Mouse (Mus musculus) ovary, postnatal 14 days (tissue): ENCODE data around the gene A730061H03Rik.

Source experiments
- DNase-seq: peaks from one replicate; pipeline ENCODE4 v3.0.0; 2022; ENCODE audit warnings: low spot score

A730061H03Rik gene

DNA sequence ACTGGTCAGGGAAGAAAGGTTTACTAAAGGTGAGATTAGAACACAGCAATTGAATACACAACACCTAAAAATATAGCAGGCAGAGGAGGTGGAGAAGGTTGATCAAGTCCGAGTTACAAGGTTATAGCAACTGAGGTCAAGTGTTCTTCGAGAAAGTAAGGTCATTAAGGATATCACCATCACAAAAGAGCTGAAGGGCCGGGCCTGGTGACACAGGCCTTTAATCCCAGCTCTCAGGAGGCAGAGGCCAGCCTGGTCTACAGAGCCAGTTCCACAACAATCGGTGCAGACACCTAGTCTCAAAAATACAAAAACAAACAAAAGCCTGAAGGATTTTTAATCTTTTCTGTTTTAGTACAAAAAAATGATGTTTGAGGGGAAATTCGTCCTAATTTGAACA, 8.9 kb downstream of the A730061H03Rik start:
- no peak for DNase-seq

DNA sequence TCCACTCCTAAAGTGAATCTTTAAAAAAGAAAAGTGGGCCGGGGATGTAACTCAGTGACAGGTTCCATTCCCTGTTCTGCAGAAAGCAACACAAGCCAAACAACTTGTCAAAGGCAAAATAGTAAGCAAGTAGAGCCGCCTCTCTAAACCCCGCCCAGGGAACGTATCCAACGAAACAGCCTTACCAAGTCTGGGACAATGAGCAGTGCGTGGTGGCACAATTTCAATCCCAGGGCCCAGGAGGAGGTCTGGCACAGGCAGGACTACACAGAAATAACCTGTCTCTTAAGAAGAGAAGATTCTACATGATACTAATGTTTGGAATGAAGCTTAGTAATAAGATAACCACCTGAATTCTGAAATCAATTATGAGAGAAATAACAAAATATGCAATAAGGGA, 10.0 kb downstream of the A730061H03Rik start:
- no peak for DNase-seq

DNA sequence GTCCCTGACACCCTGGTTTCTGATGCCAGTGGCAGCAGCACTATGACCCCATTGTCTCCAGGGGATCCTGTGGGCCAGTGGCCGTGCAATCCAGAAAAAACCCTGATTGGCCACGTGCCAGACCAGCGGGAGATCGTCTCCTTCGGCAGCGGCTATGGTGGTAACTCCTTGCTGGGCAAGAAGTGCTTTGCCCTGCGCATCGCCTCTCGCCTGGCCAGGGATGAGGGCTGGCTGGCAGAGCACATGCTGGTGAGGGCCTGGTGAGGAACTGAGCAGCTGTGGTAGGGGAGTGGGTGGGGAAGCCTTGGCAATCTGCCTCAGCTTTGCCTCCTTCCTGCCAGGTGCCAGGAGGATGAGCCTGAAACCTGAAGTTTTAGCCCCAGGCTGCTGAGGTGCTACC, 15.9 kb downstream of the A730061H03Rik start:
- DNase-seq, result no peak

DNA sequence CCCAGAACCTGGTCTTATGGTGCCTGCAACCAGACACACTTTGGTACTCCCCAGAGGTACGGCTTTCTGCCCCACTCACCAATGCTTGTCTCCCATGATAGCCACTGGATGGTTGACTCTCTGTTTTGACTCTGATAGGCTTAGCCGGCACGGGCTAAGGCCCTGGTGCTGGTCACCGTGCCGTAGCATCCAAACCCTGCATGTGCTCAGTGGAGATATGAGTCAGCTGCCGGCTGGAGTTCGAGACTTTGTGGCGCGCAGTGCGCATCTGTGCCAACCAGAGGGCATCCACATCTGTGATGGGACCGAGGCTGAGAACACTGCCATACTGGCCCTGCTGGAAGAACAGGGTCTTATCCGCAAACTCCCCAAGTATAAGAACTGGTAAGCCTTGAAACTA, 17.9 kb downstream of the A730061H03Rik start:
- no peak for DNase-seq

GRCm38 (mm10) chr14:55540787-55541321, 19.4 kb downstream of the A730061H03Rik start:
- DNase-seq, result peak; percentile 71

GRCm38 (mm10) chr14:55540067-55540786, 20.0 kb downstream of the A730061H03Rik start, which contains the start of gene Pck2:
Pck2 (plus strand) TSS chr14:55540266.
- peak; percentile 71 for DNase-seq

GRCm38 (mm10) chr14:55536116-55536745, 24.0 kb downstream of the A730061H03Rik start:
- DNase-seq, result no peak

- no peak for DNase-seq
These were observed 32.3 kb downstream of the A730061H03Rik start for GRCm38 (mm10) chr14:55527940-55528339.

GRCm38 (mm10) chr14:55526674-55527073, 33.5 kb downstream of the A730061H03Rik start:
- no peak for DNase-seq

DNA sequence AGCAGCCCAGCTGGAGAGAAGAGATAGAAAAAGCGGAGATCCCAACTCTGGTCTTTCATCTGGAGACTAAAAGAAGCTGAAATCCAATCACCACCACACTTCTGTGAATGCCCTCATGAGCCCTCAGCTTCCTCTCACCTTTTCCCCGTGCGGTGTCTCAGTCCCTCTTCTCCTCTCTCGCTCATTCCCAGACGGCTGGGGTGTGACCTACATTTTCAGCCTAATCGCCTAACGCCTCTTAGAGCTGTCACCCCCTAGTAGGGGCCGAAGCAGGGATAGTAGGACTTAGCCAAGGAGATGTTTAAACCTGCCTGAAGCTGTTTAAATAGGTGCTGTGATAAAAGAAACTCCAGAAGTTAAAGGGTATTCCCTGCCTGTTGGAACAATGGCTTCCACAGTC, 35.4 kb downstream of the A730061H03Rik start, which contains the start of gene Nrl:
Gene Nrl (minus strand): TSS at position 197 of the 400 bp plus-strand sequence.
- DNase-seq, result no peak

DNA sequence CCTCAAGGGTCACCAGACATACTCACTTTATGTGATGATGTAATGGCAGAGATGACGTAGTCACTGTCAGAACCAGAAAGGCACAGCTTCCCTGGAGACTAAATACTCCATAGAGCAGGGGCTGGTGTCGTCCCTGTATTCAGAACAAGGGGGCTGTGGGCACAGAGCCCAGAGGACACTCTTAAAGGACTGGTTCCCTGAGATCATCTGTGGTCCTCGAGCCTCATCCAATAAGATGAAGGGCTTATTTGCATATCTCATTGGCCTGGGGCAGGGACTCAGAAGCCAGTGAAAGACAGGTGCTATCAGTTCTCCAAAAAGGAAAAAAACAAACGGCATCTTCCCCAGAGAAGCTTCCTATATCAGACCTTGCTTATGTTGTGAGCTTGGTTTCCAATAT, 36.1 kb downstream of the A730061H03Rik start:
- DNase-seq, result no peak

DNA sequence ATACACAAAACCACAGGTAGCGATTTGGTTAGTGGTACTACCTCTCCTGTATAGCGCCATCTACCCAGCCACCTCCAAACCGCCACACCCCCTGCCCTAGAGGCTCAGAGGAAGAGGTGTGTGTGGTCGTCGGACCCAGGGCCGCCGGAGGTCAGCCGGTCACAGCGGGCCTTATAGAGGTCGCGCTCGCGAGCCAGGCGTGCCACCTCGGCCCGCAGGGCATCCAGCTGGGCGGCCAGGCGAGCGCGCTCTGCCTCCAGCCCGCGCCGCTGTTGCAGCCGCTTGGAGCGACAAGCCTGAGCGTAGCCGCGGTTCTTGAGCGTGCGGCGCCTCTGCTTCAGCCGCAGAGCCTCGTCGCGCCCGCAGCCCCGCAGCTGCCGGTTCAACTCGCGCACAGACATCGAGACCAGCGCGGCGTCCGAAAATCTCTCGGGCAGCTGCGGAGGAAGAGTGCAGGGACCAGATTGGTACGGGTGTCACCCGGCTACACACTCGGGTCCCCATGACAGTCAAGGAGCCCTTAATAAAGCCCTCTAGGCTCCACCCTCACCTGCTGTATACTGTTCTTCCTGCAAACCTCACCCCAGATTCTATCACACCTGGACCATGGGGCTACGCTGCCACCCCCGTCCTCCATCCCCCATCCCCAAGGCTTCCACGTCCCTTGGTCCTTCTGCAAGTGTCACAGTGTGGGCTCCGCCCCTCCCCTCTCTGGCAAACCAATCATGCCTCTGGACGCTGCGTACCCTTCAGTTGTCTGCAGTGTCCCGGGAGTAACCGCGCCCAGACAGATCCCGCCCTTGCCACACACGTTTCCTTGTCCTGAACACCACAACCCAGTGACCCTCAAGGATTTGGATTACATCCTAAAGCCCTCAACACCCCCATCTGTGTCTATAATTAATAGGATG, 39.5 kb downstream of the A730061H03Rik start:
- no peak for DNase-seq

- no peak for DNase-seq
These were observed 40.6 kb downstream of the A730061H03Rik start for GRCm38 (mm10) chr14:55519604-55520003.

DNA sequence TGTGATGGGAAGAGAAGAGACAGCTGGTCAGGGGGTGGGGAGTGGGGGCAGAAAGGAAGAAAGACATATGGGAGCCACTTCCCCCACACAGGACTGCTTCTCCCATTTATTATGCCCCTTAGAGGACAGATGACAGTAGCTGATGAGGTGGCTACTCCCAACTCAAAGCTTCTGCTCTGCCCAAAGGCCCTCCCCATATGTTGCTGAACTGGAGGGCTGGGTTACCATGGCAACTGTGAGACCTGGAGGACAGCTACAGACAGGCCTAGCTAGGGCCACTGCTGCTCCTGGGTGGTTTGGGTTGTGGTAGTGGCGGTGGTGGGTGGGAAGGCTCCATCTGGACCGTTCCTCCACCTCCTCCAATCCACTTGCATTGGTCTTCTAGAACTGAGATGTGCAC, 41.3 kb downstream of the A730061H03Rik start:
- no peak for DNase-seq

- no peak for DNase-seq
These were observed 44.4 kb downstream of the A730061H03Rik start for GRCm38 (mm10) chr14:55515846-55516245.

GRCm38 (mm10) chr14:55513927-55514326, 46.3 kb downstream of the A730061H03Rik start:
- DNase-seq, result no peak

DNA sequence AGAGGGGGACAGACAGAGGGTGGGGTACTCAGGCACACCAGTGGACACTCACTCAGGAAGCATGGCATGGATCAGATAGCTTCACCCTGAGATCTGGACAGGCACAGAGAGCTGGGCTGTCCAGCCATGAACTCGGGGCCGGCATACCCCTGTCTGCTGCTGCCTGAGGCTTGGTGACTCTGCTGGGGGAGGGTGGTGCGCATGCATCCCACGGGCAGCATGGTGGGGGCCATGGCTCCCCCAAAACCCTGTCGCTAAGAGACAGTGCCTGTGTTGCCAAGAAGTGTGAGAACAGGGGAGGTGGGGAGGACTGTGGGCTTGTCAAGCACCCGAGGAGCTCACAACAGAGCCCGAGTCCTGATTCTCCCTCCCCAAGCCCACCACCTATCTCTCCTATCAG, 49.2 kb downstream of the A730061H03Rik start:
- no peak for DNase-seq

DNA sequence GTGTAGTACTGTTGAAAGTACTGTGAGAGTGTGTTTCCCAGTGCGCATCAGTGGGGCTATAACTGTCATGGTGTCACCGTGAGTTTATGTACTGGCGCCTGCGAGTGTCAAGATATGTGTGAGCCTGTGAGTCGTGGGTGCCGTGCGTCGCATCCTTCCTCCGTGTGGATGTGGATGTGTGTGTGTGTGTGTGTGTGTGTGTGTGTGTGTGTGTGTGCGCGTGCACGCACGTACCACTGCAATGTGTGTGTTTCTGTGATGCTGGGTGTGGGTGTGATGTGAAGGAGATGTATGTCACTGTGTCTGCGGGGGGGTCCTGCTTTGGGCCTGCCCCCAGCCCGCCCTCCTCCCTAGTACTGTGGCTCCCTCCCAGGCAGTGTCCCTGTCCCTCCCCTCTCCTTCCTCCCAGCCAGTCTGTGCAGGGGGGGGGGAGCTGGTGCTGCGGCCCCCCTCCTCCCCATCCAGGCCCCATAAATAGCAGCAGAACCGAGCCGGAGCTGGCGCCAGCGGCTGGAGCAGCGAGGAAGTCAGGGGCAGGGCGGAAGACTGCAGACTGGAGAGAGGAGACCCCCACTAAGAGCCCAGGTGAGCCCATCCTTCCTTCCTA, 50.0 kb downstream of the A730061H03Rik start, which contains the start of gene Cpne6:
Gene Cpne6 (plus strand): TSS at position 321 of the 607 bp plus-strand sequence.
- no peak for DNase-seq
